Mouse (Mus musculus): ENCODE data around the gene Slc26a8. TPM values are rescaled to one million over a fixed set of nuclear protein-coding genes. Genes with fewer than 3 reads are reported as not detected.

Gene Slc26a8
- polyA plus RNA-seq, 1 experiment from 2014 or later: 0.52 TPM

Other genes with a start within 250 kb of the Slc26a8 start
- 11.9 and 12.1 TPM in 2 replicates for gene Fkbp5, start 172.7 kb downstream of the Slc26a8 start, polyA plus RNA-seq (2014; fragmentation: Nextera tagmentation; extraction: Ambion mirVana)
- gene Armc12, start 159.4 kb downstream of the Slc26a8 start, polyA plus RNA-seq (2014; fragmentation: Nextera tagmentation; extraction: Ambion mirVana): not detected in 2 replicates
- not detected in 2 replicates for gene Clpsl2, start 140.8 kb downstream of the Slc26a8 start, polyA plus RNA-seq (2014; fragmentation: Nextera tagmentation; extraction: Ambion mirVana)
- gene Clps, start 129.5 kb downstream of the Slc26a8 start, polyA plus RNA-seq (2014; fragmentation: Nextera tagmentation; extraction: Ambion mirVana): not detected in 2 replicates
- gene Lhfpl5, start 114.6 kb downstream of the Slc26a8 start, polyA plus RNA-seq (2014; fragmentation: Nextera tagmentation; extraction: Ambion mirVana): 2.0 and 2.2 TPM in 2 replicates
- 133 and 164 TPM in 2 replicates for gene Srpk1, start 67.5 kb downstream of the Slc26a8 start, polyA plus RNA-seq (2014; fragmentation: Nextera tagmentation; extraction: Ambion mirVana)
- 38.1 and 44.2 TPM in 2 replicates for gene Mapk14, start 1.1 kb upstream of the Slc26a8 start, polyA plus RNA-seq (2014; fragmentation: Nextera tagmentation; extraction: Ambion mirVana)
- gene AC170998.1, start 35.9 kb upstream of the Slc26a8 start, polyA plus RNA-seq (2014; fragmentation: Nextera tagmentation; extraction: Ambion mirVana): 0.70 and 1.5 TPM in 2 replicates
- 3.3 TPM in 2 replicates for gene Mapk13, start 79.1 kb upstream of the Slc26a8 start, polyA plus RNA-seq (2014; fragmentation: Nextera tagmentation; extraction: Ambion mirVana)
- gene Brpf3, start 110.9 kb upstream of the Slc26a8 start, polyA plus RNA-seq (2014; fragmentation: Nextera tagmentation; extraction: Ambion mirVana): 7.1 and 9.8 TPM in 2 replicates
- gene Pnpla1, start 168.2 kb upstream of the Slc26a8 start, polyA plus RNA-seq (2014; fragmentation: Nextera tagmentation; extraction: Ambion mirVana): not detected in 2 replicates
- 0.03 TPM in 1 of 2 replicates, not detected in the other for gene 4930539E08Rik, start 225.1 kb upstream of the Slc26a8 start, polyA plus RNA-seq (2014; fragmentation: Nextera tagmentation; extraction: Ambion mirVana)

Data from hindbrain, embryonic 11.5 days (tissue).